Comparison of ENCODE assay signal across 8 mouse cellular contexts in genomic region chr5:145084822-145085221, GRCm38 (mm10). TPM values are rescaled to one million over a fixed set of nuclear protein-coding genes. Genes with fewer than 3 reads are reported as not detected.
DNase-seq lines count a peak whose midpoint lies in the region; ATAC-seq and TF ChIP-seq lines count a peak whose summit lies in the region.

No protein-coding gene starts in this region.

- H3K4me1 ChIP-seq in kidney, embryonic 14.5 days (ENCODE audit: control insufficient read depth, insufficient read depth, low read length): peaks cover 9% of the 10 kb centered on the region
- H3K4me1 ChIP-seq in embryonic facial prominence, embryonic 12.5 days: peaks cover 9% of the 10 kb centered on the region
- H3K4me1 ChIP-seq in intestine, embryonic 15.5 days (replicated peaks): 0 out of 2 replicates have a peak, but pooled peaks cover 4% of the 10 kb centered on the region
- H3K4me1 ChIP-seq in midbrain, postnatal 0 days (ENCODE audit: insufficient read depth, low read length): peaks cover 7% of the 10 kb centered on the region; the same call in 1 of the 2 replicates

- H3K9ac ChIP-seq in kidney, embryonic 14.5 days (ENCODE audit: low read depth, low read length): peak overlapping the region; percentile 82; the same call in 1 of the 2 replicates
- H3K9ac ChIP-seq in embryonic facial prominence, embryonic 12.5 days: peak overlapping the region; percentile 72; the same call in 1 of the 2 replicates
- H3K9ac ChIP-seq in intestine, embryonic 15.5 days: peak overlapping the region; percentile 89
- H3K9ac ChIP-seq in midbrain, postnatal 0 days (replicated peaks; ENCODE audit: low read length, poor library complexity, severe bottlenecking): peak overlapping the region; percentile 89; the same call in 1 of the 2 replicates

- peaks cover 2% of the 10 kb centered on the region; the same call in 1 of the 2 replicates for H3K36me3 ChIP-seq in kidney, embryonic 14.5 days (ENCODE audit: control insufficient read depth, insufficient read depth, low read length)
- no peaks in the 10 kb centered on the region for H3K36me3 ChIP-seq in embryonic facial prominence, embryonic 12.5 days
- H3K36me3 ChIP-seq in intestine, embryonic 15.5 days: no peaks in the 10 kb centered on the region
- H3K36me3 ChIP-seq in midbrain, postnatal 0 days (ENCODE audit: insufficient read depth, low read length): no peaks in the 10 kb centered on the region; the same call in 1 of the 2 replicates

- no peak for DNase-seq in kidney, postnatal 36 days
- DNase-seq in midbrain, postnatal 0 days (ENCODE audit: low spot score): no peak
- DNase-seq in ovary, postnatal 36 days (ENCODE audit: low spot score): no peak
- no peak for DNase-seq in frontal cortex, postnatal 36 days (ENCODE audit: low spot score in 2 of 2)
- DNase-seq in ovary, postnatal 14 days (ENCODE audit: low spot score): no peak

- 46% methylated on average over 2 of the region's 2 CpGs for WGBS in kidney, embryonic 14.5 days
- WGBS in embryonic facial prominence, embryonic 12.5 days: 70% methylated on average over 2 of the region's 2 CpGs
- 49% methylated on average over 2 of the region's 2 CpGs for WGBS in intestine, embryonic 15.5 days
- 73% methylated on average over 2 of the region's 2 CpGs for WGBS in midbrain, postnatal 0 days

- H3K9me3 ChIP-seq in kidney, embryonic 14.5 days (ENCODE audit: control insufficient read depth, low read length): no peaks in the 10 kb centered on the region
- no peaks in the 10 kb centered on the region; the same call in 1 of the 2 replicates for H3K9me3 ChIP-seq in embryonic facial prominence, embryonic 12.5 days
- no peaks in the 10 kb centered on the region for H3K9me3 ChIP-seq in intestine, embryonic 15.5 days
- no peaks in the 10 kb centered on the region for H3K9me3 ChIP-seq in midbrain, postnatal 0 days (ENCODE audit: low read length)

- no peak for ATAC-seq in kidney, embryonic 14.5 days (ENCODE audit: low FRiP score, low TSS enrichment)
- ATAC-seq in embryonic facial prominence, embryonic 12.5 days (ENCODE audit: insufficient number of reproducible peaks, insufficient read depth, low FRiP score, low TSS enrichment): no peak
- no peak for ATAC-seq in intestine, embryonic 15.5 days
- ATAC-seq in midbrain, postnatal 0 days (ENCODE audit: low FRiP score): no peak

- TF ChIP-seq CTCF in midbrain, postnatal 0 days (IDR thresholded peaks at IDR 0.05): no peak

- peak overlapping the region; percentile 76 for H3K4me3 ChIP-seq in kidney, embryonic 14.5 days (ENCODE audit: low read length)
- peak overlapping the region; percentile 75 for H3K4me3 ChIP-seq in embryonic facial prominence, embryonic 12.5 days
- H3K4me3 ChIP-seq in intestine, embryonic 15.5 days (replicated peaks): peak overlapping the region; percentile 92
- H3K4me3 ChIP-seq in midbrain, postnatal 0 days (ENCODE audit: low read depth, low read length): peak overlapping the region; percentile 93

- no peaks in the 10 kb centered on the region for H3K27me3 ChIP-seq in kidney, embryonic 14.5 days (ENCODE audit: control insufficient read depth, insufficient read depth, low read length)
- H3K27me3 ChIP-seq in embryonic facial prominence, embryonic 12.5 days: no peaks in the 10 kb centered on the region
- no peaks in the 10 kb centered on the region for H3K27me3 ChIP-seq in intestine, embryonic 15.5 days (replicated peaks)
- no peaks in the 10 kb centered on the region for H3K27me3 ChIP-seq in midbrain, postnatal 0 days (ENCODE audit: insufficient read depth, low read length)

- H3K27ac ChIP-seq in kidney, embryonic 14.5 days (ENCODE audit: low read depth, low read length): no peak overlapping the region
- no peak overlapping the region for H3K27ac ChIP-seq in embryonic facial prominence, embryonic 12.5 days
- H3K27ac ChIP-seq in intestine, embryonic 15.5 days: no peak overlapping the region
- H3K27ac ChIP-seq in midbrain, postnatal 0 days (ENCODE audit: low read depth, low read length): no peak overlapping the region

- peak overlapping the region; percentile 82 for H3K4me2 ChIP-seq in kidney, embryonic 14.5 days (replicated peaks; ENCODE audit: low read depth, low read length)
- peak overlapping the region; percentile 68 for H3K4me2 ChIP-seq in embryonic facial prominence, embryonic 12.5 days (replicated peaks)
- peak overlapping the region; percentile 63 for H3K4me2 ChIP-seq in intestine, embryonic 15.5 days (replicated peaks)
- peak overlapping the region; percentile 91 for H3K4me2 ChIP-seq in midbrain, postnatal 0 days (ENCODE audit: low read depth, low read length, poor library complexity, severe bottlenecking)

RNA-seq across cellular contexts. Expression of gene Kpna7, which starts 1.0 kb away (rescaled TPM):
- polyA plus RNA-seq in kidney, embryonic 14.5 days (2014; fragmentation: Nextera tagmentation; extraction: Ambion mirVana): not detected in 2 replicates
- polyA plus RNA-seq in embryonic facial prominence, embryonic 12.5 days (2016; fragmentation: Nextera tagmentation; extraction: Ambion mirVana): not detected in 2 replicates
- polyA plus RNA-seq in intestine, embryonic 15.5 days (2015; fragmentation: Nextera tagmentation; extraction: Ambion mirVana): 0.21 and 0.38 TPM in 2 replicates
- total RNA-seq in midbrain, postnatal 0 days (2014; rRNA removed): not detected in 2 replicates
- not detected in 2 replicates for polyA plus RNA-seq in midbrain, postnatal 0 days (2015; fragmentation: Nextera tagmentation; extraction: Ambion mirVana)

RNA-seq across cellular contexts. Expression of gene Arpc1a, which starts 1.2 kb away (rescaled TPM):
- 138 and 149 TPM in 2 replicates for polyA plus RNA-seq in kidney, embryonic 14.5 days (2014; fragmentation: Nextera tagmentation; extraction: Ambion mirVana)
- 158 and 159 TPM in 2 replicates for polyA plus RNA-seq in embryonic facial prominence, embryonic 12.5 days (2016; fragmentation: Nextera tagmentation; extraction: Ambion mirVana)
- polyA plus RNA-seq in intestine, embryonic 15.5 days (2015; fragmentation: Nextera tagmentation; extraction: Ambion mirVana): 130 and 134 TPM in 2 replicates
- total RNA-seq in midbrain, postnatal 0 days (2014; rRNA removed): 148 and 151 TPM in 2 replicates
- 238 and 244 TPM in 2 replicates for polyA plus RNA-seq in midbrain, postnatal 0 days (2015; fragmentation: Nextera tagmentation; extraction: Ambion mirVana)

RNA-seq across cellular contexts. Expression of gene Arpc1b, which starts 29.2 kb away (rescaled TPM):
- 115 and 163 TPM in 2 replicates for polyA plus RNA-seq in kidney, embryonic 14.5 days (2014; fragmentation: Nextera tagmentation; extraction: Ambion mirVana)
- 132 and 134 TPM in 2 replicates for polyA plus RNA-seq in embryonic facial prominence, embryonic 12.5 days (2016; fragmentation: Nextera tagmentation; extraction: Ambion mirVana)
- polyA plus RNA-seq in intestine, embryonic 15.5 days (2015; fragmentation: Nextera tagmentation; extraction: Ambion mirVana): 554 and 591 TPM in 2 replicates
- total RNA-seq in midbrain, postnatal 0 days (2014; rRNA removed): 32.4 TPM in 2 replicates
- 53.7 and 56.0 TPM in 2 replicates for polyA plus RNA-seq in midbrain, postnatal 0 days (2015; fragmentation: Nextera tagmentation; extraction: Ambion mirVana)

RNA-seq across cellular contexts. Expression of gene 1700018F24Rik, which starts 42.0 kb away (rescaled TPM):
- not detected in 2 replicates for polyA plus RNA-seq in kidney, embryonic 14.5 days (2014; fragmentation: Nextera tagmentation; extraction: Ambion mirVana)
- not detected in 2 replicates for polyA plus RNA-seq in embryonic facial prominence, embryonic 12.5 days (2016; fragmentation: Nextera tagmentation; extraction: Ambion mirVana)
- polyA plus RNA-seq in intestine, embryonic 15.5 days (2015; fragmentation: Nextera tagmentation; extraction: Ambion mirVana): not detected in 2 replicates
- total RNA-seq in midbrain, postnatal 0 days (2014; rRNA removed): not detected in 2 replicates
- polyA plus RNA-seq in midbrain, postnatal 0 days (2015; fragmentation: Nextera tagmentation; extraction: Ambion mirVana): not detected in 2 replicates

RNA-seq across cellular contexts. Expression of gene Gm4871, which starts 52.3 kb away (rescaled TPM):
- polyA plus RNA-seq in kidney, embryonic 14.5 days (2014; fragmentation: Nextera tagmentation; extraction: Ambion mirVana): not detected in 2 replicates
- not detected in 2 replicates for polyA plus RNA-seq in embryonic facial prominence, embryonic 12.5 days (2016; fragmentation: Nextera tagmentation; extraction: Ambion mirVana)
- not detected in 2 replicates for polyA plus RNA-seq in intestine, embryonic 15.5 days (2015; fragmentation: Nextera tagmentation; extraction: Ambion mirVana)
- total RNA-seq in midbrain, postnatal 0 days (2014; rRNA removed): not detected in 2 replicates
- polyA plus RNA-seq in midbrain, postnatal 0 days (2015; fragmentation: Nextera tagmentation; extraction: Ambion mirVana): not detected in 2 replicates
